Mouse (Mus musculus): ENCODE results near the gene Fhl3.

DNA sequence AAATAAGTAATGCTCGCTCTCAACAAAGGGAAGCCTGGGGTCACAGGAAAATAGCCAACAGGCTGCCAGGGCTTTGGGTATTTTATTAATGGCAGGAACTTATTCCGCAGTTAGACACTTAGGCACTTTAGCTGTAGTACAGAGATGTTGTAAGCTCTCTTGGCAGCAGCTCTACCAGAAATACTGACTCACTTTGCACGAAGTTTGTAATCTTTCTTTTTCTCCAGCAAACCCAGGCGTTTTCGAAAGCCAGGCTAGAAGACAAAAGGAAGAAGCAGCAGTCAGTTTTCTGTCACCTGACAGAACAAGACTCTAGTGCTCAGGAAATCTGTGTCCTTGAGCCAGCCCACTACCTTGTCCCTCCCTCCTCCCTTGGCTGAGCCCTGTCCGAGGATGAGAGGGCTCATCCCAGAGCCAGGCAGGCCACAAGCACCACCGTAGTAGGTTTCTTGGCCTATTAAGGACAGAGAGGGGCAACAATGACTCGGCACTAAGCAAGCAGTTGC lies 14.6 kb upstream of the Fhl3 start:
- TF ChIP-seq CTCF (conservative IDR thresholded peaks at IDR 0.05; ENCODE audit: low read length) (no peak), NANOG (IDR thresholded peaks at IDR 0.05; ENCODE audit: borderline replicate concordance, low read length) (no peak)
